Mouse (Mus musculus) MEL (cell line): ENCODE measurements around the gene Dscam. TPM values are rescaled to one million over a fixed set of nuclear protein-coding genes. Genes with fewer than 3 reads are reported as not detected.

Experiments
- DNase-seq: peaks from one replicate; pipeline ENCODE4 v3.0.0; 2011; ENCODE audit warnings: low read depth, low spot score
- H3K27ac ChIP-seq: 2 replicates; pipeline ENCODE4 v1.5.1; 2012; ENCODE audit warnings: low read depth, mild to moderate bottlenecking, control low read depth, low read length, moderate library complexity; ENCODE audit not compliant: control insufficient read depth
- H3K27me3 ChIP-seq, 2 experiments: fragments of 150-350 bp in 1 of 2; sonication (generic) in 1 of 2; 2 replicates each; pipeline ENCODE4 v1.6.1; 2012; ENCODE audit warnings: low read length in 2 of 2, mild to moderate bottlenecking in 2 of 2, improper control_type of control experiment in 1 of 2, moderate library complexity in 1 of 2; ENCODE audit not compliant: insufficient read depth in 2 of 2, control insufficient read depth in 1 of 2
- H3K36me3 ChIP-seq, 2 experiments: 2 replicates each; pipeline ENCODE4 v1.6.1; 2012 to 2014; ENCODE audit warnings: low read length in 2 of 2, improper control_type of control experiment in 1 of 2, inconsistent platforms in 1 of 2, mild to moderate bottlenecking in 1 of 2; ENCODE audit not compliant: insufficient read depth in 2 of 2, control insufficient read depth in 1 of 2
- H3K4me1 ChIP-seq, 2 experiments: fragments of 150-350 bp in 1 of 2; sonication (generic) in 1 of 2; 2 replicates each; pipeline ENCODE4 v1.6.1; 2012; ENCODE audit warnings: low read length in 2 of 2, improper control_type of control experiment in 1 of 2, mild to moderate bottlenecking in 1 of 2; ENCODE audit not compliant: insufficient read depth in 2 of 2, control insufficient read depth in 1 of 2
- H3K4me3 ChIP-seq, 2 experiments: fragments of 150-350 bp in 1 of 2; sonication (generic) in 1 of 2; 2 replicates each; pipeline ENCODE4 v1.5.1; 2012; ENCODE audit warnings: low read depth in 2 of 2, low read length in 2 of 2, mild to moderate bottlenecking in 2 of 2, moderate library complexity in 2 of 2, control low read depth in 1 of 2, improper control_type of control experiment in 1 of 2; ENCODE audit not compliant: control insufficient read depth in 1 of 2, insufficient read depth in 1 of 2
- H3K79me2 ChIP-seq: 2 replicates; pipeline ENCODE4 v1.6.1; 2012; ENCODE audit warnings: mild to moderate bottlenecking, low read length, moderate library complexity; ENCODE audit not compliant: control insufficient read depth, poor library complexity, insufficient read depth
- H3K9ac ChIP-seq: 2 replicates; pipeline ENCODE4 v1.6.1; 2012; ENCODE audit warnings: low read depth, mild to moderate bottlenecking, control low read depth, low read length, moderate library complexity; ENCODE audit not compliant: control insufficient read depth, poor library complexity, severe bottlenecking
- H3K9me3 ChIP-seq: fragments of 150-350 bp; sonication (generic); replicated peaks from 2 replicates; pipeline ENCODE4 v1.6.1; 2012; ENCODE audit warnings: mild to moderate bottlenecking, low read length, improper control_type of control experiment, moderate library complexity; ENCODE audit not compliant: insufficient read depth
- BHLHE40 ChIP-seq: IDR thresholded peaks from 2 replicates; pipeline ENCODE4 v1.6.1; 2012; ENCODE audit warnings: low read depth, mild to moderate bottlenecking, inconsistent platforms, low read length, improper control_type of control experiment, borderline replicate concordance
- CHD2 ChIP-seq: IDR thresholded peaks from 2 replicates; pipeline ENCODE4 v1.6.1; 2011; ENCODE audit warnings: low read length, improper control_type of control experiment
- CTCF ChIP-seq, 3 experiments: IDR thresholded peaks in 2 of 3; conservative IDR thresholded peaks in 1 of 3; 2 replicates each; pipeline ENCODE4 v1.5.1; 2011 to 2012; ENCODE audit warnings: low read length in 3 of 3, low read depth in 2 of 3, mild to moderate bottlenecking in 2 of 3, improper control_type of control experiment in 1 of 3, inconsistent platforms in 1 of 3, mixed read lengths in 1 of 3, moderate library complexity in 1 of 3; ENCODE audit not compliant: control insufficient read depth in 1 of 3, insufficient read depth in 1 of 3, poor library complexity in 1 of 3, severe bottlenecking in 1 of 3
- E2F4 ChIP-seq: IDR thresholded peaks from 2 replicates; pipeline ENCODE4 v1.6.1; 2011; ENCODE audit warnings: low read depth, low read length, improper control_type of control experiment, borderline replicate concordance
- ELF1 ChIP-seq: IDR thresholded peaks from 2 replicates; pipeline ENCODE4 v1.6.1; 2014; ENCODE audit warnings: low read depth, mild to moderate bottlenecking, inconsistent platforms, low read length, improper control_type of control experiment, moderate library complexity
- EP300 ChIP-seq, 2 experiments: IDR thresholded peaks; 2 replicates each; pipeline ENCODE4 v1.6.1; 2011; ENCODE audit warnings: improper control_type of control experiment in 2 of 2, low read length in 2 of 2, low read depth in 1 of 2, mild to moderate bottlenecking in 1 of 2
- HCFC1 ChIP-seq: IDR thresholded peaks from 2 replicates; pipeline ENCODE4 v1.6.1; 2012; ENCODE audit warnings: low read depth, mild to moderate bottlenecking, inconsistent platforms, low read length, improper control_type of control experiment, moderate library complexity
- KAT2A ChIP-seq: conservative IDR thresholded peaks from 2 replicates; pipeline ENCODE4 v1.6.1; 2012; ENCODE audit warnings: low read depth, low read length, improper control_type of control experiment, inconsistent platforms
- MAX ChIP-seq: IDR thresholded peaks from 2 replicates; pipeline ENCODE4 v1.6.1; 2011; ENCODE audit warnings: low read length, improper control_type of control experiment
- MAZ ChIP-seq: IDR thresholded peaks from 2 replicates; pipeline ENCODE4 v1.6.1; 2012; ENCODE audit warnings: low read depth, mild to moderate bottlenecking, inconsistent platforms, low read length, improper control_type of control experiment
- MXI1 ChIP-seq: IDR thresholded peaks from 2 replicates; pipeline ENCODE4 v1.6.1; 2011; ENCODE audit warnings: mild to moderate bottlenecking, low read depth, low read length, improper control_type of control experiment
- MYB ChIP-seq: IDR thresholded peaks from 2 replicates; pipeline ENCODE4 v1.6.1; 2011; ENCODE audit warnings: mild to moderate bottlenecking, low read depth, low read length, improper control_type of control experiment
- POLR2AphosphoS2 ChIP-seq: IDR thresholded peaks from 2 replicates; pipeline ENCODE4 v1.6.1; 2011; ENCODE audit warnings: low read length, improper control_type of control experiment
- POLR2AphosphoS5 ChIP-seq: IDR thresholded peaks from 2 replicates; pipeline ENCODE4 v1.6.1; 2012; ENCODE audit warnings: low read depth, borderline replicate concordance, mild to moderate bottlenecking, inconsistent platforms, low read length, moderate library complexity, mixed read lengths
- RAD21 ChIP-seq: IDR thresholded peaks from 2 replicates; pipeline ENCODE4 v1.6.1; 2011; ENCODE audit warnings: mild to moderate bottlenecking, low read depth, low read length, improper control_type of control experiment
- TAL1 ChIP-seq: IDR thresholded peaks from 2 replicates; pipeline ENCODE4 v1.6.1; 2012; ENCODE audit warnings: mild to moderate bottlenecking, inconsistent platforms, low read length, moderate library complexity, mixed read lengths
- TBP ChIP-seq: IDR thresholded peaks from 2 replicates; pipeline ENCODE4 v1.8.0; 2011; ENCODE audit warnings: low read depth, low read length, improper control_type of control experiment
- TCF12 ChIP-seq: IDR thresholded peaks from 2 replicates; pipeline ENCODE4 v1.6.1; 2014; ENCODE audit warnings: low read depth, mild to moderate bottlenecking, inconsistent platforms, low read length, improper control_type of control experiment, moderate library complexity
- UBTF ChIP-seq: IDR thresholded peaks from 2 replicates; pipeline ENCODE4 v1.6.1; 2012; ENCODE audit warnings: low read depth, mild to moderate bottlenecking, inconsistent platforms, low read length, improper control_type of control experiment, moderate library complexity, borderline replicate concordance; ENCODE audit not compliant: insufficient read depth
- USF1 ChIP-seq: IDR thresholded peaks from 2 replicates; pipeline ENCODE4 v1.6.1; 2014; ENCODE audit warnings: low read depth, mild to moderate bottlenecking, inconsistent platforms, low read length, improper control_type of control experiment, moderate library complexity
- ZKSCAN1 ChIP-seq: IDR thresholded peaks from 2 replicates; pipeline ENCODE4 v1.6.1; 2012; ENCODE audit warnings: low read depth, mild to moderate bottlenecking, inconsistent platforms, low read length, improper control_type of control experiment, moderate library complexity
- polyA plus RNA-seq, 2 experiments: library from polyadenylated mRNA; stranded (reverse) in 1 of 2; unstranded in 1 of 2; fragments of >175 nt in 1 of 2; fragments of >200 nt in 1 of 2; gene quantifications; 2 replicates each; pipeline versions ENCODE4 v1.2.1 to v1.2.4; 2012; ENCODE audit warnings: low replicate concordance in 2 of 2, low read depth in 1 of 2; ENCODE audit not compliant: insufficient read length in 2 of 2, insufficient read depth in 1 of 2, missing spikeins in 1 of 2
- total RNA-seq: library from RNA; depleted of rRNA; stranded (reverse); fragments of 300-350 nt; gene quantifications from 2 replicates; pipeline ENCODE4 v1.2.3, GENCODE M21; 2012

Gene Dscam
- total and polyA plus RNA-seq, 3 experiments, result not detected

- Histone ChIP-seq H3K27ac (no peak overlapping the region), H3K36me3 (no peaks in the 10 kb centered on the region), H3K9me3 (no peaks in the 10 kb centered on the region), H3K79me2 (no peaks in the 10 kb centered on the region), H3K4me3 (no peak overlapping the region), H3K9ac (no peak overlapping the region), H3K27me3 (no peaks in the 10 kb centered on the region), H3K4me1 (no peaks in the 10 kb centered on the region)
- DNase-seq, result no peak
- TF ChIP-seq UBTF (no peak), TAL1 (no peak), ELF1 (no peak), ZKSCAN1 (no peak), KAT2A (no peak), BHLHE40 (no peak), RAD21 (no peak), MXI1 (no peak), POLR2AphosphoS5 (no peak), POLR2AphosphoS2 (no peak), HCFC1 (no peak), CTCF (IDR thresholded peaks at IDR 0.05 in 2 of 3, conservative IDR thresholded peaks at IDR 0.05 in 1 of 3; ENCODE audit: control insufficient read depth in 1 of 3, insufficient read depth in 1 of 3, low read depth in 2 of 3, low read length in 3 of 3, poor library complexity in 1 of 3, severe bottlenecking in 1 of 3) (no peak), E2F4 (no peak)
These were observed 28.6 kb downstream of the Dscam start for GRCm38 (mm10) chr16:97141943-97142342.

- no peaks in the 10 kb centered on the region for H3K27me3 ChIP-seq
- H3K4me1 ChIP-seq, result no peaks in the 10 kb centered on the region
- no peak overlapping the region for H3K27ac ChIP-seq
- H3K9ac ChIP-seq, result no peak overlapping the region
- no peak for DNase-seq
- H3K36me3 ChIP-seq, result no peaks in the 10 kb centered on the region
- H3K4me3 ChIP-seq, result no peak overlapping the region
- no peaks in the 10 kb centered on the region for H3K79me2 ChIP-seq
- H3K9me3 ChIP-seq, result no peaks in the 10 kb centered on the region
- TF ChIP-seq EP300 (IDR thresholded peaks at IDR 0.05; ENCODE audit: low read depth in 1 of 2, low read length in 2 of 2) (no peak), CTCF (IDR thresholded peaks at IDR 0.05 in 2 of 3, conservative IDR thresholded peaks at IDR 0.05 in 1 of 3; ENCODE audit: control insufficient read depth in 1 of 3, insufficient read depth in 1 of 3, low read depth in 2 of 3, low read length in 3 of 3, poor library complexity in 1 of 3, severe bottlenecking in 1 of 3) (no peak), HCFC1 (no peak), MYB (no peak), USF1 (no peak), TCF12 (no peak), TBP (no peak), CHD2 (no peak), MAZ (no peak), ZKSCAN1 (no peak), MXI1 (no peak), MAX (no peak)
These were observed 35.3 kb downstream of the Dscam start for GRCm38 (mm10) chr16:97135003-97135827.
